Mouse (Mus musculus): ENCODE data around the gene Gm20816.
"Not testable (repeated sequence)": the region's sequence is repeated elsewhere in the genome, so short reads cannot be mapped to it uniquely, and the experiment has no call there.

Gm20816 gene

DNA sequence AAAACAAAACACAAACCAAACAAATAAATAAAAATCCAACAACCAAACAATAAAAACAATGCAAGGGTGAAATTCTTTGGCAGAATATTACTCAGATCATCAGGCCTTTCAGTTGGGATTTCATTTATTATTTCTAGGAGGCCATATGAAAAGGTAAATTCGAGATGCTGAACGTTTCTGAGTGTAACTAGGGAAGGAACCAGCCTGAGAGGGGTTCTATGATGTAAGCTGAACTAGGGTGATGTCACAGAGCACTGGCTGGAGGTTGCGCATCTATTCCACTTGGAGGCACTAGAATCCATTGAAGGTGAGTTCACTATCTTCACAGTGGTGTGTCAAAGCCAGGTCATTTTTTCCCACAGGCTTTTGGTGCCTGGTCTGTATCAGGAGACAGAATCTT is at the start of gene Gm20816:
TSS of gene Gm20816 (plus strand) at position 301 of the 400 bp plus-strand sequence.
- not testable (repeated sequence) for DNase-seq
